ENCODE assay signal across 8 mouse cellular contexts in genomic region chr7:133123244-133123998, GRCm38 (mm10). TPM values are rescaled to one million over a fixed set of nuclear protein-coding genes. Genes with fewer than 3 reads are reported as not detected.
DNase-seq lines count a peak whose midpoint lies in the region; ATAC-seq and TF ChIP-seq lines count a peak whose summit lies in the region.

Gene Fgfr2, minus strand, starts transcription at chr7:133123350.

- under 1% methylated on average over 43 of the region's 53 CpGs for WGBS in embryonic facial prominence, embryonic 10.5 days
- under 1% methylated on average over 42 of the region's 53 CpGs for WGBS in kidney, embryonic 15.5 days
- 2% methylated on average over 50 of the region's 53 CpGs for whole genome bisulfite sequencing in liver, adult 2 months
- under 1% methylated on average over 32 of the region's 53 CpGs for WGBS in midbrain, embryonic 16.5 days

- peak; percentile 63 to 69 for DNase-seq in urinary bladder, adult 18-20 months (ENCODE audit: low spot score in 2 of 2)
- DNase-seq in urinary bladder, postnatal 10 days (ENCODE audit: low spot score) = no peak
- DNase-seq in embryonic facial prominence, embryonic 10.5 days (ENCODE audit: low spot score) = peak; percentile 91
- DNase-seq in heart, adult 9 months (ENCODE audit: low spot score in 2 of 2) = peak; percentile 69 to 74
- no peak for DNase-seq in liver, adult 2 months (ENCODE audit: extremely low read depth, low read depth, low spot score)
- peak; percentile 31 for DNase-seq in testis, postnatal 14 days (ENCODE audit: low spot score)

- no peak for TF ChIP-seq CTCF in liver, adult 2 months (IDR thresholded peaks at IDR 0.05; ENCODE audit: low read depth, low read length)

- H3K4me2 ChIP-seq in kidney, embryonic 15.5 days = peak within 1 kb of the TSS; percentile 84
- peak within 1 kb of the TSS; percentile 95 for H3K4me2 ChIP-seq in midbrain, embryonic 16.5 days (ENCODE audit: low read length)

- peak within 1 kb of the TSS; percentile 99 for H3K27ac ChIP-seq in embryonic facial prominence, embryonic 10.5 days (replicated peaks)
- peak within 1 kb of the TSS; percentile 99 for H3K27ac ChIP-seq in kidney, embryonic 15.5 days
- H3K27ac ChIP-seq in liver, adult 2 months (replicated peaks; ENCODE audit: insufficient read depth, low read depth, low read length) = peak within 1 kb of the TSS; percentile 81
- peak within 1 kb of the TSS; percentile 90 for H3K27ac ChIP-seq in midbrain, embryonic 16.5 days (ENCODE audit: low read length)

- peaks cover 39% of the 10 kb centered on the region for H3K4me1 ChIP-seq in embryonic facial prominence, embryonic 10.5 days
- peaks cover 38% of the 10 kb centered on the region for H3K4me1 ChIP-seq in kidney, embryonic 15.5 days
- peaks cover 7% of the 10 kb centered on the region; the same call in 1 of the 2 replicates for H3K4me1 ChIP-seq in liver, adult 2 months (ENCODE audit: control insufficient read depth, insufficient read depth, low read length)
- peaks cover 18% of the 10 kb centered on the region for H3K4me1 ChIP-seq in midbrain, embryonic 16.5 days (ENCODE audit: control insufficient read depth, insufficient read depth, low read length)

- peak within 1 kb of the TSS; percentile 98 for H3K4me3 ChIP-seq in embryonic facial prominence, embryonic 10.5 days
- peak within 1 kb of the TSS; percentile 95 for H3K4me3 ChIP-seq in kidney, embryonic 15.5 days (replicated peaks)
- peak within 1 kb of the TSS; percentile 79 for H3K4me3 ChIP-seq in liver, adult 2 months (ENCODE audit: insufficient read depth, low read depth, low read length)
- H3K4me3 ChIP-seq in midbrain, embryonic 16.5 days (ENCODE audit: low read depth, low read length) = peak within 1 kb of the TSS; percentile 92

- TF ChIP-seq POLR2A in liver, adult 2 months (IDR thresholded peaks at IDR 0.05; ENCODE audit: extremely low read depth, insufficient read depth, low read length) = no peak

- no peaks in the 10 kb centered on the region; the same call in 1 of the 2 replicates for H3K9me3 ChIP-seq in embryonic facial prominence, embryonic 10.5 days
- H3K9me3 ChIP-seq in kidney, embryonic 15.5 days (replicated peaks) = no peaks in the 10 kb centered on the region
- H3K9me3 ChIP-seq in midbrain, embryonic 16.5 days (replicated peaks; ENCODE audit: control insufficient read depth, low read length, poor library complexity, severe bottlenecking) = no peaks in the 10 kb centered on the region

- H3K36me3 ChIP-seq in embryonic facial prominence, embryonic 10.5 days (replicated peaks) = no peaks in the 10 kb centered on the region
- H3K36me3 ChIP-seq in kidney, embryonic 15.5 days = no peaks in the 10 kb centered on the region
- no peaks in the 10 kb centered on the region for H3K36me3 ChIP-seq in liver, adult 2 months (ENCODE audit: control insufficient read depth, insufficient read depth, low read length)
- no peaks in the 10 kb centered on the region for H3K36me3 ChIP-seq in midbrain, embryonic 16.5 days (ENCODE audit: control insufficient read depth, insufficient read depth, low read length)

- H3K79me2 ChIP-seq in liver, adult 2 months (ENCODE audit: control insufficient read depth, insufficient read depth, low read length) = no peaks in the 10 kb centered on the region; the same call in 1 of the 2 replicates

- H3K27me3 ChIP-seq in embryonic facial prominence, embryonic 10.5 days (replicated peaks; ENCODE audit: low read depth, poor library complexity, severe bottlenecking) = peaks cover 30% of the 10 kb centered on the region
- 0 out of 2 replicates have a peak, but pooled peaks cover 8% of the 10 kb centered on the region for H3K27me3 ChIP-seq in kidney, embryonic 15.5 days
- H3K27me3 ChIP-seq in liver, adult 2 months (ENCODE audit: control insufficient read depth, insufficient read depth, low read length) = peaks cover 13% of the 10 kb centered on the region
- H3K27me3 ChIP-seq in midbrain, embryonic 16.5 days (ENCODE audit: control insufficient read depth, insufficient read depth, low read depth, low read length) = peaks cover 6% of the 10 kb centered on the region; the same call in 1 of the 2 replicates

- peak; percentile 75 for ATAC-seq in kidney, embryonic 15.5 days (replicated peaks; ENCODE audit: low FRiP score)
- peak; percentile 78 for ATAC-seq in midbrain, embryonic 16.5 days

- H3K9ac ChIP-seq in kidney, embryonic 15.5 days = peak within 1 kb of the TSS; percentile 98
- peak within 1 kb of the TSS; percentile 85 for H3K9ac ChIP-seq in liver, adult 2 months (ENCODE audit: low read depth, low read length)
- H3K9ac ChIP-seq in midbrain, embryonic 16.5 days (ENCODE audit: low read depth, low read length) = peak within 1 kb of the TSS; percentile 92

RNA-seq across cellular contexts. Expression of gene Fgfr2, which starts in this region (rescaled TPM):
- 74.3 and 77.5 TPM in 2 replicates for polyA plus RNA-seq in embryonic facial prominence, embryonic 10.5 days (2016; fragmentation: Nextera tagmentation; extraction: Ambion mirVana)
- 99.9 and 104 TPM in 2 replicates for polyA plus RNA-seq in kidney, embryonic 15.5 days (2015; fragmentation: Nextera tagmentation; extraction: Ambion mirVana)
- total RNA-seq in liver, adult 2 months (2014; rRNA removed) = 35.2 and 53.6 TPM in 2 replicates
- polyA plus RNA-seq in liver, adult 2 months (2012; rRNA removed) = 16.6 and 16.7 TPM in 2 replicates
- 20.8 and 23.8 TPM in 2 replicates for polyA plus RNA-seq in midbrain, embryonic 16.5 days (2015; fragmentation: Nextera tagmentation; extraction: Ambion mirVana)

Comparison
In these comparisons a context has a peak if more than half of its experiments do, and no peak if none do; other contexts are left out.
1. DNase-seq: peak in urinary bladder, adult 18-20 months (2 of 2), embryonic facial prominence, embryonic 10.5 days (single experiment), heart, adult 9 months (2 of 2) and testis, postnatal 14 days (single experiment); none in urinary bladder, postnatal 10 days (single experiment) and liver, adult 2 months (single experiment).
2. Peak in every context shown above with its lines, with median percentiles within 50 percentile points of each other: H3K27ac ChIP-seq, H3K4me3 ChIP-seq and H3K9ac ChIP-seq.